Mouse (Mus musculus): ENCODE data around the gene Rnf17. TPM values are rescaled to one million over a fixed set of nuclear protein-coding genes. Genes with fewer than 3 reads are reported as not detected.

The Rnf17 gene
- total and polyA plus RNA-seq, 3 experiments = not detected

DNA sequence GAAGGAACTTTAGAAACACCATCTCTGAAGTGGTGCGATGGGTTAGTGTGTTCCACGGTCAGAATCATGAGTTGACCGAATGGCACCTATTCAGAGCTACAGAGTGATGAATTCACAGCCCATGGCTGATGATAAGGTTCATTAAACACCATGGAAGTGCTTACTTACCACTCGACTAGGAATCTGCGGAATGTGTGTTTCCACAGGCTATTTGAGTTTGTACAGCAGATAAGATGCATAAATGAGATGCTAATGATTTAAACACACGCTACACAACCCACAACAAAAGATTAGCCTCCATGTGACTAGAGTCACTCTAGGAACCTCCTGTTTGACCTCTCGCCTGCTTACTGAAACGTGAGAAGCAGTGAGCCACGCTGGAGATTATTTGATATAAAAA lies 23.0 kb upstream of the Rnf17 start:
- no peak overlapping the region for H3K27ac ChIP-seq (ENCODE audit: insufficient read depth, low read depth)
- H3K4me2 ChIP-seq (ENCODE audit: insufficient read depth, low read depth, poor library complexity, severe bottlenecking) = no peak overlapping the region
- TF ChIP-seq MEF2A (IDR thresholded peaks at IDR 0.05; ENCODE audit: borderline replicate concordance, low read depth, low read length) (no peak), MYC (IDR thresholded peaks at IDR 0.05; ENCODE audit: low read depth, low read length) (no peak), USF1 (IDR thresholded peaks at IDR 0.05; ENCODE audit: low read depth, low read length) (no peak), TCF12 (IDR thresholded peaks at IDR 0.05; ENCODE audit: low read depth, low read length) (no peak), ZMIZ1 (IDR thresholded peaks at IDR 0.05; ENCODE audit: low read depth, low read length) (no peak), EP300 (IDR thresholded peaks at IDR 0.05; ENCODE audit: low read length) (no peak), JUND (conservative IDR thresholded peaks at IDR 0.05; ENCODE audit: low read depth, low read length) (no peak), PAX5 (IDR thresholded peaks at IDR 0.05; ENCODE audit: low read length) (no peak), NELFE (IDR thresholded peaks at IDR 0.05; ENCODE audit: low read depth, low read length) (no peak), ELF1 (IDR thresholded peaks at IDR 0.05; ENCODE audit: low read depth, low read length) (no peak), CTCF (conservative IDR thresholded peaks at IDR 0.05 in 1 of 2, IDR thresholded peaks at IDR 0.05 in 1 of 2; ENCODE audit: low read depth in 2 of 2, low read length in 2 of 2) (no peak), BHLHE40 (IDR thresholded peaks at IDR 0.05; ENCODE audit: low read depth, low read length) (no peak), ZNF384 (IDR thresholded peaks at IDR 0.05; ENCODE audit: low read depth, low read length) (no peak)
- peaks cover 0 to 6% of the 10 kb centered on the region in 2 experiments; a peak in 1 of 4 replicates for H3K4me1 ChIP-seq (ENCODE audit: control insufficient read depth in 1 of 2, insufficient read depth in 2 of 2)
- DNase-seq (ENCODE audit: extremely low read depth) = no peak
- dilution Hi-C loops (cut with MboI; ENCODE audit: extremely low pct_ligation_motif_present, extremely low pct_unique_long_range_greater_than_20kb, low sequenced_read_pairs) (no loop called here), in situ Hi-C loops (cut with MboI; ENCODE audit: low pct_ligation_motif_present, low pct_unique_long_range_greater_than_20kb, low sequenced_read_pairs) (loop anchor here (10.0 to 25.0 kb wide), 2 partner anchors 408 to 685 kb away; partner anchors contain the start of gene Pspc1)
- H3K36me3 ChIP-seq (replicated peaks in 1 of 2; ENCODE audit: control insufficient read depth in 1 of 2, insufficient read depth in 1 of 2, low read length in 1 of 2) = no peaks in the 10 kb centered on the region
- no peaks in the 10 kb centered on the region for H3K27me3 ChIP-seq (replicated peaks)
- H3K4me3 ChIP-seq (replicated peaks in 1 of 3; ENCODE audit: low read depth in 2 of 3, low read length in 2 of 3, poor library complexity in 1 of 3) = no peak overlapping the region
- H3K9ac ChIP-seq (ENCODE audit: insufficient read depth, low read depth) = no peak overlapping the region
- H3K9me3 ChIP-seq (replicated peaks; ENCODE audit: low read length) = no peaks in the 10 kb centered on the region
- no peaks in the 10 kb centered on the region for H3K79me2 ChIP-seq (replicated peaks; ENCODE audit: control insufficient read depth, extremely low read depth, insufficient read depth, poor library complexity, severe bottlenecking)

GRCm38 (mm10) chr14:56382366-56382765 lies 20.0 kb upstream of the Rnf17 start:
- Histone ChIP-seq H3K27ac (ENCODE audit: insufficient read depth, low read depth) (no peak overlapping the region), H3K4me2 (ENCODE audit: insufficient read depth, low read depth, poor library complexity, severe bottlenecking) (no peak overlapping the region), H3K4me1 (ENCODE audit: control insufficient read depth in 1 of 2, insufficient read depth in 2 of 2) (no peaks in the 10 kb centered on the region), H3K27me3 (replicated peaks) (no peaks in the 10 kb centered on the region), H3K9ac (ENCODE audit: insufficient read depth, low read depth) (no peak overlapping the region), H3K4me3 (replicated peaks in 1 of 3; ENCODE audit: low read depth in 2 of 3, low read length in 2 of 3, poor library complexity in 1 of 3) (no peak overlapping the region), H3K9me3 (replicated peaks; ENCODE audit: low read length) (no peaks in the 10 kb centered on the region), H3K36me3 (replicated peaks in 1 of 2; ENCODE audit: control insufficient read depth in 1 of 2, insufficient read depth in 1 of 2, low read length in 1 of 2) (no peaks in the 10 kb centered on the region), H3K79me2 (replicated peaks; ENCODE audit: control insufficient read depth, extremely low read depth, insufficient read depth, poor library complexity, severe bottlenecking) (no peaks in the 10 kb centered on the region)
- dilution Hi-C loops (cut with MboI; ENCODE audit: extremely low pct_ligation_motif_present, extremely low pct_unique_long_range_greater_than_20kb, low sequenced_read_pairs) = no loop called here
- TF ChIP-seq BHLHE40 (IDR thresholded peaks at IDR 0.05; ENCODE audit: low read depth, low read length) = no peak
- no peak for TF ChIP-seq CHD1 (IDR thresholded peaks at IDR 0.05; ENCODE audit: low read depth, low read length)
- TF ChIP-seq MXI1 (IDR thresholded peaks at IDR 0.05; ENCODE audit: low read depth, low read length) = no peak
- TF ChIP-seq RAD21 (IDR thresholded peaks at IDR 0.05; ENCODE audit: low read depth, low read length) = no peak
- TF ChIP-seq ETS1 (conservative IDR thresholded peaks at IDR 0.05; ENCODE audit: low read depth, low read length) = no peak
- TF ChIP-seq MAZ (IDR thresholded peaks at IDR 0.05; ENCODE audit: low read depth, low read length) = no peak
- no peak for TF ChIP-seq USF2 (conservative IDR thresholded peaks at IDR 0.05; ENCODE audit: low read depth, low read length)
- no peak for TF ChIP-seq E2F4 (IDR thresholded peaks at IDR 0.05; ENCODE audit: insufficient replicate concordance, low read depth, low read length)
- no peak for TF ChIP-seq MAFK (IDR thresholded peaks at IDR 0.05; ENCODE audit: insufficient replicate concordance, low read length)
- no peak for TF ChIP-seq POLR2A (IDR thresholded peaks at IDR 0.05; ENCODE audit: low read depth, low read length)
- no peak for TF ChIP-seq EP300 (IDR thresholded peaks at IDR 0.05; ENCODE audit: low read length)
- no peak for TF ChIP-seq MAX (IDR thresholded peaks at IDR 0.05; ENCODE audit: low read length)
- in situ Hi-C loops (cut with MboI; ENCODE audit: low pct_ligation_motif_present, low pct_unique_long_range_greater_than_20kb, low sequenced_read_pairs) = loop anchor here (25.0 kb wide), 1 partner anchor 405 kb away; the partner anchor contains the start of gene Pspc1
- DNase-seq (ENCODE audit: extremely low read depth) = no peak

Measured in CH12.LX (cell line).